Mouse (Mus musculus): ENCODE results near the gene Mme. TPM values are rescaled to one million over a fixed set of nuclear protein-coding genes. Genes with fewer than 3 reads are reported as not detected.

The Mme gene
- polyA plus RNA-seq, 1 experiment from 2014 or later: 6.1 TPM

- Histone ChIP-seq H3K4me3 (replicated peaks; ENCODE audit: low read length) (no peak overlapping the region), H3K27me3 (ENCODE audit: control insufficient read depth, insufficient read depth, low read length) (no peaks in the 10 kb centered on the region), H3K9me3 (replicated peaks; ENCODE audit: control insufficient read depth, low read length) (no peaks in the 10 kb centered on the region), H3K4me2 (ENCODE audit: low read depth, low read length) (no peak overlapping the region), H3K27ac (ENCODE audit: low read length) (no peak overlapping the region), H3K9ac (ENCODE audit: low read length) (no peak overlapping the region), H3K4me1 (ENCODE audit: control insufficient read depth, insufficient read depth, low read length) (no peaks in the 10 kb centered on the region), H3K36me3 (ENCODE audit: control insufficient read depth, insufficient read depth, low read length) (no peaks in the 10 kb centered on the region)
- ATAC-seq (ENCODE audit: insufficient read depth, low FRiP score): no peak
- 56% methylated on average over 2 of the region's 2 CpGs for WGBS
Observed at GRCm38 (mm10) chr3:63390774-63391173, 149.4 kb downstream of the Mme start.

- Histone ChIP-seq H3K27me3 (ENCODE audit: control insufficient read depth, insufficient read depth, low read length) (no peaks in the 10 kb centered on the region), H3K9me3 (replicated peaks; ENCODE audit: control insufficient read depth, low read length) (no peaks in the 10 kb centered on the region), H3K9ac (ENCODE audit: low read length) (no peak overlapping the region), H3K36me3 (ENCODE audit: control insufficient read depth, insufficient read depth, low read length) (no peaks in the 10 kb centered on the region), H3K4me2 (ENCODE audit: low read depth, low read length) (no peak overlapping the region), H3K4me1 (ENCODE audit: control insufficient read depth, insufficient read depth, low read length) (no peaks in the 10 kb centered on the region), H3K27ac (ENCODE audit: low read length) (no peak overlapping the region), H3K4me3 (replicated peaks; ENCODE audit: low read length) (no peak overlapping the region)
- ATAC-seq (ENCODE audit: insufficient read depth, low FRiP score): no peak
- 41% methylated on average over 2 of the region's 2 CpGs for WGBS
Observed at GRCm38 (mm10) chr3:63391348-63391747, 150.0 kb downstream of the Mme start.

- no peaks in the 10 kb centered on the region for H3K4me1 ChIP-seq (ENCODE audit: control insufficient read depth, insufficient read depth, low read length)
- H3K9me3 ChIP-seq (replicated peaks; ENCODE audit: control insufficient read depth, low read length): no peaks in the 10 kb centered on the region
Observed at GRCm38 (mm10) chr3:63394424-63394941, 153.1 kb downstream of the Mme start.

GRCm38 (mm10) chr3:63398171-63398570, 156.8 kb downstream of the Mme start:
- no peak overlapping the region for H3K9ac ChIP-seq (ENCODE audit: low read length)
- H3K9me3 ChIP-seq (replicated peaks; ENCODE audit: control insufficient read depth, low read length): no peaks in the 10 kb centered on the region
- H3K4me3 ChIP-seq (replicated peaks; ENCODE audit: low read length): no peak overlapping the region
- ATAC-seq (ENCODE audit: insufficient read depth, low FRiP score): no peak
- no peaks in the 10 kb centered on the region for H3K36me3 ChIP-seq (ENCODE audit: control insufficient read depth, insufficient read depth, low read length)
- WGBS: 46% methylated on average over 4 of the region's 4 CpGs
- no peak overlapping the region for H3K27ac ChIP-seq (ENCODE audit: low read length)
- H3K27me3 ChIP-seq (ENCODE audit: control insufficient read depth, insufficient read depth, low read length): no peaks in the 10 kb centered on the region
- no peak overlapping the region for H3K4me2 ChIP-seq (ENCODE audit: low read depth, low read length)
- no peaks in the 10 kb centered on the region for H3K4me1 ChIP-seq (ENCODE audit: control insufficient read depth, insufficient read depth, low read length)

More at GRCm38 (mm10) chr3:63394424-63394941, 153.1 kb downstream of the Mme start:
- WGBS: 78% methylated on average over 4 of the region's 4 CpGs
- H3K9ac ChIP-seq (ENCODE audit: low read length): no peak overlapping the region
- no peaks in the 10 kb centered on the region for H3K27me3 ChIP-seq (ENCODE audit: control insufficient read depth, insufficient read depth, low read length)
- no peak overlapping the region for H3K4me2 ChIP-seq (ENCODE audit: low read depth, low read length)
- ATAC-seq (ENCODE audit: insufficient read depth, low FRiP score): no peak
- H3K27ac ChIP-seq (ENCODE audit: low read length): no peak overlapping the region
- no peak overlapping the region for H3K4me3 ChIP-seq (replicated peaks; ENCODE audit: low read length)
- H3K36me3 ChIP-seq (ENCODE audit: control insufficient read depth, insufficient read depth, low read length): no peaks in the 10 kb centered on the region

- WGBS: 75% methylated on average over 3 of the region's 3 CpGs
- Histone ChIP-seq H3K27me3 (ENCODE audit: control insufficient read depth, insufficient read depth, low read length) (no peaks in the 10 kb centered on the region), H3K36me3 (ENCODE audit: control insufficient read depth, insufficient read depth, low read length) (no peaks in the 10 kb centered on the region), H3K4me3 (replicated peaks; ENCODE audit: low read length) (no peak overlapping the region), H3K9ac (ENCODE audit: low read length) (no peak overlapping the region), H3K4me1 (ENCODE audit: control insufficient read depth, insufficient read depth, low read length) (no peaks in the 10 kb centered on the region), H3K9me3 (replicated peaks; ENCODE audit: control insufficient read depth, low read length) (no peaks in the 10 kb centered on the region), H3K27ac (ENCODE audit: low read length) (no peak overlapping the region), H3K4me2 (ENCODE audit: low read depth, low read length) (no peak overlapping the region)
- ATAC-seq (ENCODE audit: insufficient read depth, low FRiP score): no peak
Observed at GRCm38 (mm10) chr3:63406438-63406837, 165.1 kb downstream of the Mme start.

- H3K4me3 ChIP-seq (replicated peaks; ENCODE audit: low read length): no peak overlapping the region
- no peaks in the 10 kb centered on the region for H3K27me3 ChIP-seq (ENCODE audit: control insufficient read depth, insufficient read depth, low read length)
- no peaks in the 10 kb centered on the region for H3K9me3 ChIP-seq (replicated peaks; ENCODE audit: control insufficient read depth, low read length)
- ATAC-seq (ENCODE audit: insufficient read depth, low FRiP score): no peak
- H3K27ac ChIP-seq (ENCODE audit: low read length): no peak overlapping the region
- H3K4me2 ChIP-seq (ENCODE audit: low read depth, low read length): no peak overlapping the region
- H3K9ac ChIP-seq (ENCODE audit: low read length): no peak overlapping the region
- H3K36me3 ChIP-seq (ENCODE audit: control insufficient read depth, insufficient read depth, low read length): no peaks in the 10 kb centered on the region
- H3K4me1 ChIP-seq (ENCODE audit: control insufficient read depth, insufficient read depth, low read length): no peaks in the 10 kb centered on the region
- 92% methylated on average over 4 of the region's 4 CpGs for WGBS
Observed at GRCm38 (mm10) chr3:63411006-63411405, 169.7 kb downstream of the Mme start.

- no peak for ATAC-seq (ENCODE audit: insufficient read depth, low FRiP score)
- Histone ChIP-seq H3K4me1 (ENCODE audit: control insufficient read depth, insufficient read depth, low read length) (no peaks in the 10 kb centered on the region), H3K4me3 (replicated peaks; ENCODE audit: low read length) (no peak overlapping the region), H3K9ac (ENCODE audit: low read length) (no peak overlapping the region), H3K27me3 (ENCODE audit: control insufficient read depth, insufficient read depth, low read length) (no peaks in the 10 kb centered on the region), H3K9me3 (replicated peaks; ENCODE audit: control insufficient read depth, low read length) (no peaks in the 10 kb centered on the region), H3K4me2 (ENCODE audit: low read depth, low read length) (no peak overlapping the region), H3K36me3 (ENCODE audit: control insufficient read depth, insufficient read depth, low read length) (no peaks in the 10 kb centered on the region), H3K27ac (ENCODE audit: low read length) (no peak overlapping the region)
- WGBS: 55% methylated on average over 6 of the region's 6 CpGs
Observed at GRCm38 (mm10) chr3:63412220-63412937, 171.0 kb downstream of the Mme start.

- no peak for ATAC-seq (ENCODE audit: insufficient read depth, low FRiP score)
- WGBS: 53% methylated on average over 6 of the region's 6 CpGs
- H3K4me2 ChIP-seq (ENCODE audit: low read depth, low read length): no peak overlapping the region
Observed at GRCm38 (mm10) chr3:63413046-63413911, 171.9 kb downstream of the Mme start.

GRCm38 (mm10) chr3:63417284-63417683, 175.9 kb downstream of the Mme start:
- H3K9me3 ChIP-seq (replicated peaks; ENCODE audit: control insufficient read depth, low read length): no peaks in the 10 kb centered on the region
- 79% methylated on average over 1 of the region's 1 CpGs for WGBS

More at GRCm38 (mm10) chr3:63413046-63413911, 171.9 kb downstream of the Mme start:
- H3K9me3 ChIP-seq (replicated peaks; ENCODE audit: control insufficient read depth, low read length): no peaks in the 10 kb centered on the region
- no peaks in the 10 kb centered on the region for H3K27me3 ChIP-seq (ENCODE audit: control insufficient read depth, insufficient read depth, low read length)
- H3K36me3 ChIP-seq (ENCODE audit: control insufficient read depth, insufficient read depth, low read length): no peaks in the 10 kb centered on the region
- no peaks in the 10 kb centered on the region for H3K4me1 ChIP-seq (ENCODE audit: control insufficient read depth, insufficient read depth, low read length)
- no peak overlapping the region for H3K27ac ChIP-seq (ENCODE audit: low read length)
- no peak overlapping the region for H3K9ac ChIP-seq (ENCODE audit: low read length)
- no peak overlapping the region for H3K4me3 ChIP-seq (replicated peaks; ENCODE audit: low read length)

More at GRCm38 (mm10) chr3:63417284-63417683, 175.9 kb downstream of the Mme start:
- Histone ChIP-seq H3K27ac (ENCODE audit: low read length) (no peak overlapping the region), H3K9ac (ENCODE audit: low read length) (no peak overlapping the region), H3K4me3 (replicated peaks; ENCODE audit: low read length) (no peak overlapping the region), H3K4me2 (ENCODE audit: low read depth, low read length) (no peak overlapping the region), H3K36me3 (ENCODE audit: control insufficient read depth, insufficient read depth, low read length) (no peaks in the 10 kb centered on the region), H3K27me3 (ENCODE audit: control insufficient read depth, insufficient read depth, low read length) (no peaks in the 10 kb centered on the region), H3K4me1 (ENCODE audit: control insufficient read depth, insufficient read depth, low read length) (no peaks in the 10 kb centered on the region)
- ATAC-seq (ENCODE audit: insufficient read depth, low FRiP score): no peak

All from stomach, embryonic 16.5 days (tissue).